Mouse (Mus musculus) MN1 (cell line): Measurements from ENCODE around the gene Ptms.

Source experiments
- DNase-seq: peaks from one replicate; pipeline ENCODE4 v3.0.0-alpha.2; 2016; ENCODE audit warnings: low spot score

Ptms gene

DNA sequence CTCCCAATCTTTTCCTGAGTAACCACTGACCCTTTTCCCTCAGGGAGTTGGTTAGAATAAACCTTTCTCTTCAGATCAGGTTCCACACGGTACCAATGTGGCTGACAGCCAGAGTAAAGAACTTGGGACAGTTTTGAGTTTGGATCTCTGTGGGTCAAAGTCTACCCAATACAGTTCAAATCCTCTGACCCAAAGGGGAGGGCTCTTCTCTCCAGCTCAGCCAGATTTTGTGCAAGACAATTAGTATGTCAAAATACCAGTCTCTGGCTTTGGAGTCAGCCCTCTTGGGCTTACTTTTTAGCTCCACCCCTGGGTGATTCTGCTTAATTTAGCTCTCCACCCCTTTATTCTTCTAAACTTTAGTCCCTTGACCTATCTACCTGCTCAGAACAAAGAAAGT is 10.3 kb upstream of the Ptms start:
- DNase-seq = peak; percentile 48

DNA sequence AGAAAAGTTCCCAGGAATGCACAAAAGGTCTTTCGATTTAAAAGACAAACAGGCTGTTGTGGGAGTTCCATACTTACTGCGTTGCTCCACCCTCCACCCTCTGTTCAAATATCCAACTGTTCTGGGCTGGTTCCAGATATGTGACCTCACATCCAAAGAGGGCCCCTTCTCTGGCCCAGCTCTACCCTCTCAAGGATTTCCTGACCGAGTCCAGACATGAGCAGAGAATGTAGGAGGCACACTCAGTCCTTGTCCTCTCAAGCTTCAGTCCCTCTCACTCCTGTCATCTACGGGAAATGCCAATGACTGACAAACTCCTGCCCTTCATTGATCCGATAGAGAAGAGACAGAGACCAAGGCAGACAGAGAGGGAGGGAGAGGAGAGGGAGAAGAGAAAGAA is 6.0 kb upstream of the Ptms start:
- DNase-seq = no peak

DNA sequence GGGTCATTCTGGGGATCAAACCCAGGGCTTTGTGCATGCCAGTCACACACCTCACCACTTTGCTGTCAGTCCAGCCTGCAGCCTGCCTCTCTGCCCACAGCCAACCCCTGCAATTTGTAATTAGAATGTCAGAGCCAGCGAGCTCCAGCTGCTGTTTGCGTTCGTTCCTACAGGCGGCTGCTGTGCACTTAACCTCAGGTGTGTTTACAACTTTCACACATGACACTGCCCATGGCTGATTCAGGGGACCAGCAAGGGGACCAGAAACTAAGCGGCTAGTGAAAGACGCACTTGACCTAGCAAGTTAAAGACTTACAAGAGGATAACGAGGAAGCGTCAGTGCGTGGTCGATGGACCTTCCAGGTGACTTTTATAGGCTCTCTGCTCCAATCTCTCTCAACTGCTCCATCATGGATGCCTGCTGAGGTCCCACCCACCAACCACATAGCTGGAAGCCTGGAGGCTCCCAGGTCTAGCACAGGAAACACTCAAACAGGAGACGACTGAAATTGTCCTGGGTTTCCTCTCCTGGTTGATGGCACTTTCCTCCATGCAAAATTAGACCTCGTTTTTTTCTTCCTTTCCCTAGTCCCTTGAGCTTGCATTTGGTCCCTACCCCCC is 5.4 kb upstream of the Ptms start:
- no peak for DNase-seq

DNA sequence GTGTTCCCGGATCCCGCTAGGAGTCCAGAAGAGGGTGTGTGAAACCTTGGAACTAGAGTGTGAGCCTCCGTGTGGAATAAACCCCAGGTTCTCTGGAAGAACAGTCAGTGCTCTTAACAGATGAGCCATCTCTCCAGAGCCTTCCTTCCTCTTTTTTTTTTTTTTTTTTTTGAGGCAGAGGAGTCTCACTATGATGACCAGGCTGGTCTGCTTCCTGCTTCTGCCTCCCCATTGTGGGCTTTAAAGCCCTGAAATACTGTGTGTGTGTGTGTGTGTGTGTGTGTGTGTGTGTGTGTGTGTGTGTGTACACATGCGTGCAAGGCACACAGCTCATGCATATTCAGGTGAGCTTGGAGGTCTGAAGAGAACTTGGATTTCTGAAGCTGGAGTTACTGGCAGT is 1.6 kb upstream of the Ptms start:
- no peak for DNase-seq

DNA sequence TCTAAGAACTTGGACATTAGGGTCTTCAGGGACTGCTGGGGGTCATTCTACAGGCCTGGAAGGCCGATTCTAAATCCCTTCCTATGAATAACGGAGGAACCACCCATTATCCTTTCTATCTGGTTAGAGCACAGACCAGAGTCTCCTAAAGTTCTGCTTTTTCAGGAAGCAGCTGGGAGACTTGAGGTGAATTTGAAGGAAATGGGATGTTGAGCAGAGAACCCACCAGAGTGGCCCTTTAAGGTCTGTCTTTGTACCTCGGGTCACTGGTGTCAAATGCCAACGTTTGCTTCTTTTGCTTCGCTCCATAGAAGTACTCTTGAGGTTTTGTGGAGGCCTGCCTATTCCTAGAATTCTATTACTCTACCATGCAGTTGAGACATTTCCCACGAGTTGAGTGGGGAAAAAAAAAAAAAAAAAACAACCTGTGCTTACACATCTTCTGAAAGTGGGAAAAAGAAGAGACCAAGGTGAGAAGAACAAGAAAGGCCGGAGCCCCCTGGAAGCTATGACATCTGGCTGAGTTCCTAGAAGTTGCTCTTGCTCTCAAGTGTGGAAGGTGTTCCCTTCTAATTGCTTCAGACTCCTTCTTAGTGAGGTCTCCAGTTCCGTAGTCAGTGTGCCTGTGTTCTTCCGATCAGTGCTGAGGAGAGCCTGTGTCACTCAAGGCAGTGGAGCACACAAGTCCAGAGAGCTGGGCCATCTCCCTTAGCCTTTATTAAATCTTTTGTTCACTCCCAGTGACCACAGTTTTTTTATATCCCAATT is 599 bp upstream of the Ptms start:
- DNase-seq = no peak

DNA sequence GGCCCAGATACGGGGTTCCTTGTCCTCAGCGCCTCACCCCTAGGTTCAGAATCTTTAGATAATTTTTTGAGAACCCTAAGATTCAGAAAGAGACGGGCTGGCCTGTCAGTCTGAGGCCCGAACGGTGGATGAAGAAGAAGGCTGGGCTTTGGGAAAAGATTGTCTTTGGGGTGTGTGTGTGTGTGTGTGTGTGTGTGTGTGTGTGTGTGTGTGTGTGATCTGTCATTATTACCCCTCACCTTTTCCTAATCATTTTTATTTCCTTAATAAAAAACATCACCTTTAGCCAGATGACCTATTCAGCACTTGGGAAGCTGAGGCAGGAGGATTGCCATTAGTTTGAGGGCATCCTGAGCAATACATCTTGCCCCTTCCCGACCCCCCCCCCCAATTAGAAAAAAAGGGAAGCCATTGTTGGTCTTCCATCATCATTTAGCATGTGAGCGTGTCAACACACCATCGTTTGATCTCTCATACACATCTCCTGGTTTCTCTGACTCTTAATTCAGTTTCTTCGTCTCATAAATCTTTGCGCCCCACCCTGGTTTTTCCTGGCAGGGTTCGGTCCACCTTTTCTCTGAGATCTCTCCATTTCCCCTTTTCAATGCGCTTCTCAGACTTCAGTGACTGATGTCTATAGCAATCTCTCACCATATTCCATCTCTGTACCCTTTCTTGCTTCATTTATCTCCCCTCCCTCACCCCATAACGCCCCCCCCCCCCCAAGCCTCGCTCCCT is 844 bp downstream of the Ptms start:
- DNase-seq = peak; percentile 67

DNA sequence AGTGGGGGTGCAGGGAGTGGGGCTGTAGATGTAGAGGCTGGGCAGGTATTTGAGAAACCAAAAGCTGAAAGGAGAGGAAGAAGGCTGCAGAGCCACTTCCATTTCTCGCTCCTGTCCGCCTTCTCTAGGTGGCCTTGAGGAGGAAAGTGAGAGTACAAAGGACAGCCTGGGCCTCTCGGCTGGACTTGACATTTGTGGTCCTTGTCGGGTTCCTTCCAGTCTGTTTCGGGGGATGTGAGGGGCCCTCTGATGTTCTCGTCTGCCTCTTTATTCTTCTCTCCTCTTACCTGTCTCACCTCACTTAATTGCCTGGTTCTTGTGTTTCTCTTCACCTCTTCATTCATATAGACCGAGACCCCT is 1.6 kb downstream of the Ptms start:
- no peak for DNase-seq

DNA sequence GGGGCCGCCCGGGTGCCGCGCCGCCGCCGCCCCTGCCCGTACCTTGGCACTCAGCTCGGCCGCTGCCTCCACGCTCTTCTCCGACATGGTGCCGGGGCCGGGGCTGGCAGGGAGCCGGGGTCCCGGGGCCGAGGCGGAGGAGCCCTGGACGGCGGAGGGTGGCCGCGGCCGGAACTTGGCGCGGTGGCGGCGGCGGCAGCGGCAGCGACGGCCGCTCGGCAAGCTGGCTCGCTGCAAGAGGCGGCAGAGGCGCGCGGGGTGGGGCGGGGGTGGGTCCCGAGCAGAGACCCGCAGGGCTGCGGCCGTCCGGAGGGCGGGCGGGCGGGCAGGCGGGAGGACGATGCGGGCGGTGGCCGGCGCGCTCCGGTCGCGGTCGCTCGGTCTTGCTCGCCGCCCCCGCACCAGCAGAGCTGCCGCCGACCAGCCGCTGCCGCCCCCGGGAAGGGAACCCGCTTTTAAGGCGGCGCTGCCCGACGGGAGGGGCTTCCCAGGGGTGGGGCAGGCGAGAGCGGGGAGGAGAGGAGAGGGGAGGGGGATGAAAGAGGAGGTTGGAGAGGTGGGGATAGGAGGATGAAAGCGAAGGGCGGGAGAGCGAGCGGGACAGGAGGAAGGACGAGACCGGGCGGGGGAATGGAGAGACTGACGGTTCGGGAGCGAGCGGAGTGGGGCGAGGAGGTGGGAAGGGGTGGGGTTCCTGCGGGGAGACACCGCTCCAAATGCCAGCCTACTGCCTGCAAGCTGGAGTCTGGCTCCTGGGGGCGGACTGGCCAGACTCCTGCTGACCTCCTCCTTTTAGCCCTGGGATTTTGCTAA is 2.2 kb downstream of the Ptms start:
- peak; percentile 94 for DNase-seq

DNA sequence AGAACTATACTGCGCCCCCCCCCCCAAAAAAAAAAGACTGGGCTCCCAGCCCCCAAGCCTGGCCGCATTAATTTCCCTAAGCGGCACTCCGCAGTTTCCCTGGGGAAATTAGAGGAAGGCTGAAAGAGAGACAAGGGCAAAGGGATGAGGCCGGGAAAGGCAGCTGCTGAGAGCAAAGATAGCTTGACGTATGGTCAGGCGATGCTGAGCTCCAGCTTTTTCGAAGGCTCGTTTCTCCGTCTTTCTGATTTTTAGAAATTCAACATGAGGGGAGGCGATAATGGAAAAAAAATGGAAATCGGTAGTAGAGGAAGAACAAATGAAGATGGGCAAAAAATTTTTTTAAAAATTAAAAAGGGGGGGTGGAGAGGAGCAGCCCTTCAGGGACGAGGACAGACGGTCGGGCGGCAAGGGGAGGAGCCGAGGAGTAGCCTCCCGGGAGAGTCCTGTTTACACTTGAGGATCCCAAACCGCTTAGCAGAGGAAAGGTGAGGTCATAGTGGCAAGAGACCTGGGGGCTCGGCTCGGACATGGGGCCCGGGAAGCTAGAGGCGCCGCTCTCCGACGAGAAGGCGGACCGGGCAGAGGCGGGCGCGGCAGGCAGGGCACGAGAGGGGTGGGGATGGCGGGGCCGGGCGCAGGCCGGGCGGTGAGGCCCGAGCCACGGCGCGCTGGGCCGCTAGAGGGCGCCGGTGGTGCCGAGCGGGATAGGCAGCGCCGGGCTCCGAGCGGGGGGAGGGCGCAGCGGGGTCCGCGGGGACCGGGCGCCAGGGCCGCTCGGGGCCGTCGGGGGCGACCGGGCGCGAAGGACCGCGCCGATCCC is 3.0 kb downstream of the Ptms start:
- peak; percentile 89 for DNase-seq

DNA sequence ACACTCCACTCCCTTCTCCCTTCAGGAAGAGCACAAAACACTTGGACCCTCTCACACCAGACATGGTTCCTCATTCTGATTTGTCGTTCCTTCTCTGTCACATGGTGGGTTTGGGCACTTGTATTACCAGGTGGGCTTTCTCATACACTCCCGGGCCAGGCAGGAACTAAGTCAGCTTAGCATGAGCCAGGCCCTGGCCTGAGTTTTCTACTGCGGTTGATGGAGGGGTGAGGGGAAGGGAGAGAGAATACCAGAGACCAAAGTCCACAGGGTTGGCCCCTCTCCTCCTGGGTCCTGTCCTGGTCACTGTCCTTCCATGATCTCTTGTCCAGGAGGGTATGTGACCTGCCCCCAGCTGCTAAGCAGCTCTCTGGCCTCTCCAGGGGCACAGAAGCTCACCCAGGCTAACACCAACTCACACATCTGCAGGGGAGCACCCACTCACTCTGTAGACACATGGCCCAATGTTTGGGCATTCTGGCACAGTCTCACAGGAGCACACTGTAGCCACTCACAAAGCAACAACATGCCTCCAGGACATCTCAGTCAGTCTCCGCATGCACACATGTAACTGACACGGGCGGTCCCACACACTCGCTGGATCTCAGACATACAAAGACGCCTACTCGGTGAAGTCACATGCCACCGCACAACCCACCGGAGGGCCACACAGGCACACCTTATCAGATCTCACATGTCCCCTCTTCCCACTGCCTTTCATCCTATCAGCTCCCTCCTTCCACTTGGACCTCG is 3.8 kb downstream of the Ptms start:
- peak; percentile 57 for DNase-seq

DNA sequence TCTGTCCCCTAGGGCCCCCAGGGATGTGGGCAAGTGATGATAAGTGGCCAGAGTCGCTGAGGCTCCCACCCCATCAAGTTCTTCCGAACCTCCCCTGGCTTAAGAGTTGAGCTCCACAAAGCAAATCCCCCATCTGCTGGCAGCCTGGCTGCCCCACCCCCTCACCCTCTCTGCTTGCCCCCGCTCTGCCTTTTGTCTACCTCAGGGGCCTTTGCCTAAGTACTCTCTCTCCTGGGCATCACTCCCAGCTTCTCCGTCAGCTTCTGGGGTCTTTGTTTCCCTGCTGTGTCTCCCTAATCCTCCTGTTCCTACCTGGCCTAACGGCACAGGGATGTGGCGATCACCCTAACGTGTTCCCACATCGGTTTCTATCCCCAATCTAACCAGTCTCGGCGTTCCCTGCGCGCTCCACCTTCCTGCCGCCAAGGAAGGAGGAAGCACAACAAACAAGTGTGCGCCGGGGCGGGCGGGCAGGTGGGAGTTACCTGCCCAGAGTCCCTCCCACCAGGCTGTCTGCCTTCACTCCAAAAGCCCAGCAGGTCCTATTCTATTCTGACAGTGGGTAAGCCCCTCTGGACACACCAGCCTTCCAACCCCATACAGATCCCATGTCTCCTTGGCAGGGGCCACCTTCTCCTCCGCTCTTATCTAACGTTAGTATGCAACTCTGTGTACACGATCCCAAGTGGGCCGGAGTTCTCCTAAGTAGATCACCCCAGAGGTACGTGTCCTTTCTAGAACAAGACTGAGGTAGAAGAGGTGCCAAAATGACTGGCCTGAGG is 4.6 kb downstream of the Ptms start:
- DNase-seq = no peak

DNA sequence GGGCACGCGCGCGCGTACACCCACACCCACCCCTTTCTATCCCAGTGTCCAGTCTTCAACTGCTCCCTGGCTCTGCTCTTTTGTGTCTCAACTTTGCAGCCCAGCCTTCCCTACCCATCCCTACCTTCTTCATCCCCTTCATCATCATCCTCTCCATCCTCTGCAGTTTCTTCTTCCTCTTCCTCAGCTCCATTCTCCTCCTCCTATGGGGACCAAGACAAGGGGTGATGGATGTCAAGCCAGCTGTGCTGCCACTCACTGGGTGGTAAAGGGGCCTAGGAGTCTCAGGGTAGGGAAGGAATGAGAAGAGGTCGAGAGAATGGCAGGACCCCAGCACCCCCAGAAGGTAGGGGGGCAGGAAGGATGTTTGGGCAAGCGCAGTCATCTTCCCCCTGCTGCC is 5.4 kb downstream of the Ptms start:
- no peak for DNase-seq

DNA sequence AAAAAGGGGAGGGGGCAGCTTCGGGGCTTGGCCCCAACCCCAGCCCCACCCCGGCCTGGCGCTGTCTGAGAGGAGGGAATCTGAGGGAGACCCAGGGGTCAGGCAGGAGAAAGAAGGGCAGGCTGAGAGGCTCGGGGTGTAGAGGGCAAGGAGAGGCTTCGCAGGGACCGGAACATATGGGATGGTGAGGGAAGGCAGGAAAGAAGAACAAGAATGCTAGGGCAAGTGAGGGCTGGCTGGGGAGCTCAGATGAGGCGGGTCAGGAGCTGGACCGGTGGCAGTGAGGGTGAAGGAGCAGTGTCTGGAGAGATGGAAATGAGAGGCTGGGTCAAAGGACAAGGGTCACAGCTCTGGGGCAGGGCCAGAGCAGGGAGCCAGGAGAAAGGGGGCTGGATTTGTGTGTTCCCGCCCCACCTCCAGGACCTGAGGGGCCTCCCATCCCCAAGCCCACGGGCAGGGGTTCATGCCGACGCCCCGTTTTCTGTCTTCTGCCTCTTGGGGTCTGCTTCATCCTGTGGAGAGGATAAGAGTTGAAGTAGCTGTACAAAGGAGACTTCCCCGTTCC is 6.1 kb downstream of the Ptms start:
- DNase-seq = no peak

DNA sequence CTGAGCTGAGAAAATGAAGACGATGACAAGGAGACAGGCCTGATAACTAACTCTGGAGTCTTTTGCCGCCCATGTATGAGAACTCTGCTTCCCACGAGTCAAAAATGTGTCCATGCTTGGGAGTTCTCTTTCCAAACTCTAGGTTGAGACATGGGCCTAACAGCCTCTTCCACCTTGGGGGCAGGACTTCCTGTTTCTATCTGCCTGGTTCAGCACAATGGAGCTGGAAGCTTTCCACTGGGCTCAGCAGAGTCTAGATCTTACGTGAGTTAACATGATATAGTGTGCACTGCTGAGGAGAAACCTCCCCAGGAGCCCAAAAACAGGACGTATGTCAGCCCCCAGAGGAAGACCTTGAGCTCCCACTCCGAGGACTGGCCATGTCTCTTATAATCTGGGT is 6.7 kb downstream of the Ptms start:
- DNase-seq = peak; percentile 31

DNA sequence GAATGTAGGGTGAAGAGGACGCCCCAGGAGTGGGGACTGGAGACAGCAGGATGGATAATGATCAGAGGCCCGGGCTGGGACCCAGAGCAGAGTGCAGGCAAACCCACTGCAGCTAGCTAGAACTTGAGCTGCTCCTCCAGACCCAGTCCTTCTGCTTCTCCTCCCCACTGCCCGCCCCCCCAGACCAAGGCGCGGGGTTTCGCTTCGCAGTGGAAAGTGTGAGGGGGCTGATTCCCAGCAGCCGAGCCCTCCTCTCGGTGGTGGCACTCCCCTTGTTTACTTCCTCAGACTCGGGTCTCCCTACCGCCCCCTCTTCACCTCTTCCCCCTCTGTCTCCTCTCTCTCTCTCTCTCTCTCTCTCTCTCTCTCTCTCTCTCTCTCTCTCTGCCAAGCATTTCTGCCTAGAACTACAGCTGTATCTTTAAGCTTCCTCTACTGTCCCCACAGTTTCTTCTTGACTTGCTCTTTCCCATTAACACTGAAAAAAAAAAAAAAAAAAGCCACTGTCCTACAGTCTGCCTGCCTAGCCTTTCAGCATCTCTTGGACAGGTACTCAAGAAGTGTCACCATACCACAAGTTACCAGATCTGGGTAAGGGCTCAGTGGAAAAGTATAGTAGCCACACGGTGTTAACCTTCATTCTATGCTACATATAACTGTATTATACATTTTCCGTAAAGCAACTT is 8.2 kb downstream of the Ptms start, which contains the start of gene Lag3:
TSS of gene Lag3 (minus strand) at position 173 of the 686 bp plus-strand sequence.
- DNase-seq = no peak

DNA sequence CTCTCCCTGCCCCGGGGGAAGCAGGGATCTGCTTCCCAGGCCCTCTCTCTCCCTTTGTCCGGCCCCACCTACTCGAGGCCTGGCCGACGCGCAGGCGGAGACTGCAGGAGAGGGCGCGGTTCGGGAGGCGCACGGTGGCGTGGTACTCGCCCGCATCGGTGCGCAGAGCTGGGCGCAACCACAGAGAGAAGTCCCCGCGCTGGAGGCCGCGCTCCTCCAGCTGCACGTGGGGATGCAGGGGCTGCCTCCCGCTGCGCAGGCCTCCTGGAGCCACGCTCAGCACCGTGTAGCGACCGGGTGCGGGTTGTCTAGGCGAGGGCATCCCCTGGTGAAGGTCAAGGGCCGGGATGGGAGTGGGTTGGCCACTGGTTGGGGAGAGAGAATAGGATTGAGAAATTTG is 9.9 kb downstream of the Ptms start:
- no peak for DNase-seq

DNA sequence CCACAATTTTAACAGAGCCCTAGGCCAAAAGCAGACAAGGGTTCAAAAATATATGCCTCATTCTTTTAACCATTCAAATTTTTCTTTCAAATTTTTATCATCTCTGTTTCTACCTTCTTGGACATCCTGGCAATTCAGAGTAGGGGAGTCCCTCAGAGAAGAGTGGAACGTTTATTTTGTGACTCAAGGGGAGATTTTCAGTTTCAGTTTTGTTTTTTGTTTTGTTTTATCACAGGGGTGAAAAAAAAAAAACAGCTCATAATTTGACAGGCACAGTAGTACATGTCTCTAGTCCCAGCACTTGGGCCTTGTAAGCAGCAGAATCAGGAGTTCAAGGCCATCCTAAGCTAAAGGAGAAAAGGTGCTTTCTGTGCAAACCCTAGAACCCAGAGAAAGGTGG is 12.1 kb downstream of the Ptms start:
- no peak for DNase-seq

DNA sequence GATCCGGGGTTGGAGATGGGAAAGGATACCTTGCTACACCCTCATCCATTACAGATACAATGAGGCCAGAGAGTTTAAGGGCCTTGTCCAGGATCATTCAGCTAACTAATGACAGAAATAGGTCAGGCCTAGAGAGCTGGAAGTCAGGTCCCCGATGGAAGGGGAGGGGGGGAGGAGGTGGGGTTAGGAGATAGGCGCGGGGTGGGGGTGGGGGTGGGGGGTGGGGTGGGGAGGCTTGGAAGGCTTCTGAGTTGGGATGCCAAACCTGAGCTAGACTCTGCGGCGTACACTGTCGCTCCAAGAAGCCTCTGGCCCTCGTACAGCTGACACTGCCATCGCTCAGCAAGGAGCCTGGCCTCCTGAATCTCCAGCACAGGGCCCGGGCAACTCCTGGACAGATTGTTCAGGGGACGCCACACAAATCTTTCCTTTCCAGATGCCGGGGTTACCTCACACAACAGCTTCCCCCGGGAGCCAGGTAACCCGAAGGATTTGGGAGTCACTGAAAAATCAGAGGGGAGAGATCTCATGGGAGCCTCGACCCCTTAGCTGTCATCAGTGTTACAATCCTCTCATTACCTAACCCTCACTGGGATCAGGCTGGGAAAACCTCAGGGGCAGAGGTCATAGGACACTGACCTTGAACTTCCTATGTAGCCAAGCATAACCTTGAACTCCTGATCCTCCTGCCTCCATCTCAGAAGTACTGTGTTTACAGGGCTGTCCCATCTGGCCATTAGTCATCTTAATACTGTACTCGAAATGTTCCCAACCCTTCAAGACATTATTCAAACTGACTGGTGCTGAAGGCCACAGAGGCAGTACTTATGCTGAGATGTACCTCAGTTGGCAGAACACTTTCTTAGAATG is 14.7 kb downstream of the Ptms start:
- peak; percentile 46 for DNase-seq
